Mouse (Mus musculus): ENCODE data around the gene Ntn4.

DNA sequence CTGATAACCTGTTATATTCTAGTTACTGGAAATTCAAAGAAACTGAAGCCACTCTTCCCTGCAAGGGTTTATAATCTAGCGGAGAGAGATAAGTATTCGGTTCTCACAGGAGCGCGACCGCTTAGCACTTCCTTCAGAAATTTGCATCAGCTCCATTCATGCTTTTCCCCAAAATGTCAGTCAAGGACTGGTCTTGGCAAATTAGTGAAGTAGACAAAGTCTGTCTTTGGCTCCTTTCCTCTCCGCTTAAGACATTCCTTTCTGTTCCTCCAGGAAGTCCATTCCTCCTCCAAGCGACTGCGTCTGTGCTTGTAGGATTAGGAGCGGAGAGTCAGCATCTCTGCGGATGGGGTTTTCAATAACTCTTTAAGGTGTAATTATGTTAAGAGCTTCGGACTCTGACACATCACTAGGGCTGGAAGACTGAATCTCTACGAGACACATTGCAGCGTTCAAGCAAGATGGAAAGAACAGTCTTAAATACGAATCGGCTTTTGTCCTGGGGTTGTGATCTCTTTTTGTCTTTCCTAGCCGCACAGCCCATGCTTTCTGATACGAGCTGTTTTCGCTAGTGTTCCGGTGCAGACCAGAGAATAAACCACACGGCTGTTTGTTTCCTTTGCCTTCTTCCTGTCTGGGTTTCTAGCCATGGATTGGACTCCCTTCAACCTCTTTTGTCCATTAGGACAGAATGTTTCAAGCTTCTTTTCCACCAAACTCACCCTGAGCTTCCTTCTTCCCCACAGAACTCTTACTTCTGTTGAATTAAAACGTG lies 60.3 kb downstream of the Ntn4 start:
- TF ChIP-seq CTCF (IDR thresholded peaks at IDR 0.05; ENCODE audit: borderline replicate concordance, extremely low read depth, insufficient read depth, insufficient read length) (no peak), POLR2A (IDR thresholded peaks at IDR 0.05; ENCODE audit: borderline replicate concordance, extremely low read depth, insufficient read depth, insufficient read length, poor library complexity, severe bottlenecking) (no peak)
